Comparison of ENCODE assay signal across 20 mouse cellular contexts in the genomic region with DNA sequence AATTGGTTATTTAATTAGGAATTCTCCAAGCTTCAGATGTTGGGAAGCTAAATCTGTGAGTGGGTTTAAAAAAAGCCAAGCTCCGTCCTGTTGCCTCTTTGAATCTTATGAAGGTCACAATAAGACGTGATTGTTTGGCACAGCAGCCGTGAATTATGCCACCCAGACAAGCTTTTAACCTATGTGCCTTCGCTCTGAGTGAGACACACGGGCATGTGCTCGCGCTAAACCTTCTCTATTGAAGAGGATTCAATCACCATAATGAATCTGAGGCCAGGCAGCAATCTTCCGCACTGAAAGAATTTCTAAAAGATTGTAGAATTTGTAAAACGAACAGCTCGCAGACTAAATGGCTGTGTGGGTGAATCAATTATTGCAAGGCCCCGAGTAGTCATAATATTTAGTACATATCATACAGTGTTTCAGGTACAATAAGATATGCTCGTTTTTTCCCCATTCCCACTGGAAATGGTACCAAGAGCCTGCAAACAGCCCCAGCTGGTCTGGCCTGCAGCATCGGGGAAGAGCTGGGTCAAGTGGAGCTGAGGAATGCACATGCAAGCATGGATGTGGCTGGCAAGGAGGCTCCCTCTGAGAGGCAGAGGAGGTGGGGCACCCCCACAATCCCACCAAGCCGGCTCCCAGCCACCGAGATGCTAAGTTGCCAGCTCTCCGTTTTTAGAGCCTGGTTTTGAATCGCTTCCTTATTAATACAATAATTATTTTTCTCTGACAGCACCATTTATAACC.
DNase-seq lines count a peak whose midpoint lies in the region; ATAC-seq and TF ChIP-seq lines count a peak whose summit lies in the region.
"Had no signal": no experiment of that assay in that cellular context is flagged by ENCODE, and none has a peak within 500 bp of the region (broad histone marks: within the 10 kb centered on the region; RNA-seq: fewer than 3 reads in every experiment).

No protein-coding gene starts in this region.

- H3K36me3 ChIP-seq in forebrain, embryonic 14.5 days (ENCODE audit: control insufficient read depth, insufficient read depth, low read length), result no peaks in the 10 kb centered on the region
- H3K36me3 ChIP-seq in forebrain, embryonic 16.5 days (ENCODE audit: control insufficient read depth, insufficient read depth), result no peaks in the 10 kb centered on the region
- H3K36me3 ChIP-seq in midbrain, embryonic 12.5 days, result no peaks in the 10 kb centered on the region
- H3K36me3 ChIP-seq in midbrain, embryonic 11.5 days (ENCODE audit: control insufficient read depth, insufficient read depth, low read length), result no peaks in the 10 kb centered on the region
- no peaks in the 10 kb centered on the region for H3K36me3 ChIP-seq in hindbrain, embryonic 15.5 days
- H3K36me3 ChIP-seq: limb, embryonic 13.5 days; liver, embryonic 13.5 days had no signal

- no peak overlapping the region for H3K9ac ChIP-seq in forebrain, embryonic 14.5 days (ENCODE audit: low read length)
- H3K9ac ChIP-seq in forebrain, embryonic 16.5 days (replicated peaks; ENCODE audit: low read depth, low read length), result no peak overlapping the region
- H3K9ac ChIP-seq in midbrain, embryonic 12.5 days (replicated peaks), result no peak overlapping the region
- H3K9ac ChIP-seq in midbrain, embryonic 11.5 days (ENCODE audit: low read length), result no peak overlapping the region
- H3K9ac ChIP-seq in hindbrain, embryonic 15.5 days, result no peak overlapping the region
- H3K9ac ChIP-seq: limb, embryonic 13.5 days; liver, embryonic 13.5 days; lung, embryonic 14.5 days had no signal

- peak; percentile 43 for DNase-seq in forebrain, embryonic 14.5 days (ENCODE audit: low spot score)
- DNase-seq in midbrain, embryonic 11.5 days (ENCODE audit: low spot score, missing footprints), result no peak
- DNase-seq in brain, embryonic 14.5 days (ENCODE audit: low read depth), result peak; percentile 68
- no peak for DNase-seq in right cerebral cortex, postnatal 36 days (ENCODE audit: low spot score in 2 of 2)
- no peak for DNase-seq in kidney, adult 11 months
- DNase-seq: adrenal gland, adult 8-10 months; cerebellum, adult 9-11 months; kidney, postnatal 36 days; liver, embryonic 13.5 days; lung, embryonic 14.5 days; right cerebral cortex, postnatal 4 days; thymus, postnatal 14 days had no signal

- no peak overlapping the region for H3K4me2 ChIP-seq in forebrain, embryonic 14.5 days (ENCODE audit: low read length)
- H3K4me2 ChIP-seq in forebrain, embryonic 16.5 days (ENCODE audit: low read length), result no peak overlapping the region
- no peak overlapping the region for H3K4me2 ChIP-seq in midbrain, embryonic 12.5 days (replicated peaks)
- H3K4me2 ChIP-seq in midbrain, embryonic 11.5 days, result no peak overlapping the region
- H3K4me2 ChIP-seq in hindbrain, embryonic 15.5 days, result no peak overlapping the region
- H3K4me2 ChIP-seq: heart, embryonic 11.5 days; limb, embryonic 13.5 days; liver, embryonic 13.5 days; lung, embryonic 14.5 days had no signal

- no peak for TF ChIP-seq CTCF in brain, embryonic 14.5 days (IDR thresholded peaks at IDR 0.05; ENCODE audit: borderline replicate concordance, extremely low read depth, insufficient read depth, insufficient read length)

- H3K4me1 ChIP-seq in forebrain, embryonic 14.5 days (ENCODE audit: control insufficient read depth, insufficient read depth, low read length), result peaks cover 7% of the 10 kb centered on the region; the same call in 1 of the 2 replicates
- H3K4me1 ChIP-seq in forebrain, embryonic 16.5 days (replicated peaks; ENCODE audit: control insufficient read depth, insufficient read depth, low read length), result peaks cover 12% of the 10 kb centered on the region
- peaks cover 8% of the 10 kb centered on the region; the same call in 1 of the 2 replicates for H3K4me1 ChIP-seq in midbrain, embryonic 12.5 days
- H3K4me1 ChIP-seq in midbrain, embryonic 11.5 days (ENCODE audit: control insufficient read depth, insufficient read depth, low read length), result no peaks in the 10 kb centered on the region
- peaks cover 17% of the 10 kb centered on the region for H3K4me1 ChIP-seq in hindbrain, embryonic 15.5 days (replicated peaks)
- H3K4me1 ChIP-seq: limb, embryonic 13.5 days; liver, embryonic 13.5 days had no signal

- no peaks in the 10 kb centered on the region for H3K9me3 ChIP-seq in forebrain, embryonic 14.5 days (replicated peaks; ENCODE audit: control insufficient read depth, low read length)
- H3K9me3 ChIP-seq in forebrain, embryonic 16.5 days (ENCODE audit: control insufficient read depth, low read length), result no peaks in the 10 kb centered on the region
- H3K9me3 ChIP-seq in midbrain, embryonic 12.5 days, result no peaks in the 10 kb centered on the region; the same call in 1 of the 2 replicates
- H3K9me3 ChIP-seq in midbrain, embryonic 11.5 days (ENCODE audit: control insufficient read depth, low read length), result no peaks in the 10 kb centered on the region; the same call in 1 of the 2 replicates
- peaks cover 4% of the 10 kb centered on the region; the same call in 1 of the 2 replicates for H3K9me3 ChIP-seq in hindbrain, embryonic 15.5 days
- H3K9me3 ChIP-seq: limb, embryonic 13.5 days; liver, embryonic 13.5 days had no signal

- H3K27ac ChIP-seq in forebrain, embryonic 14.5 days (ENCODE audit: low read depth, low read length), result no peak overlapping the region
- H3K27ac ChIP-seq in forebrain, embryonic 16.5 days (ENCODE audit: low read length), result no peak overlapping the region
- H3K27ac ChIP-seq in midbrain, embryonic 12.5 days (replicated peaks), result peak overlapping the region; percentile 52
- no peak overlapping the region; the same call in 1 of the 2 replicates for H3K27ac ChIP-seq in midbrain, embryonic 11.5 days (ENCODE audit: low read depth, low read length)
- peak overlapping the region; percentile 28 for H3K27ac ChIP-seq in hindbrain, embryonic 15.5 days (replicated peaks)
- H3K27ac ChIP-seq: limb, embryonic 13.5 days; liver, embryonic 13.5 days; stomach, postnatal 0 days had no signal

- no peak for TF ChIP-seq POLR2A in brain, embryonic 14.5 days (IDR thresholded peaks at IDR 0.05; ENCODE audit: borderline replicate concordance, extremely low read depth, insufficient read depth, insufficient read length, poor library complexity, severe bottlenecking)

- ATAC-seq in forebrain, embryonic 14.5 days, result no peak
- ATAC-seq in forebrain, embryonic 16.5 days, result no peak
- ATAC-seq in midbrain, embryonic 12.5 days (ENCODE audit: low FRiP score, low read depth), result no peak
- no peak for ATAC-seq in midbrain, embryonic 11.5 days (ENCODE audit: low FRiP score)
- peak; percentile 40; the same call in 1 of the 2 replicates for ATAC-seq in hindbrain, embryonic 15.5 days (ENCODE audit: low FRiP score, low read depth)
- ATAC-seq: CD4-positive, CD25-positive, alpha-beta regulatory T cell, adult 4 months; Patski had no signal

- no peaks in the 10 kb centered on the region for H3K27me3 ChIP-seq in forebrain, embryonic 14.5 days (replicated peaks; ENCODE audit: control insufficient read depth, insufficient read depth, low read length)
- H3K27me3 ChIP-seq in forebrain, embryonic 16.5 days (replicated peaks; ENCODE audit: control insufficient read depth, insufficient read depth, low read length), result no peaks in the 10 kb centered on the region
- 0 out of 2 replicates have a peak, but pooled peaks cover 4% of the 10 kb centered on the region for H3K27me3 ChIP-seq in midbrain, embryonic 12.5 days
- H3K27me3 ChIP-seq in midbrain, embryonic 11.5 days (ENCODE audit: control insufficient read depth, insufficient read depth, low read length), result no peaks in the 10 kb centered on the region
- H3K27me3 ChIP-seq in hindbrain, embryonic 15.5 days, result no peaks in the 10 kb centered on the region
- H3K27me3 ChIP-seq: limb, embryonic 13.5 days; liver, embryonic 13.5 days had no signal

- 29% methylated on average over 17 of the region's 17 CpGs for WGBS in forebrain, embryonic 14.5 days
- 25% methylated on average over 17 of the region's 17 CpGs for WGBS in forebrain, embryonic 16.5 days
- WGBS in midbrain, embryonic 12.5 days, result 66% methylated on average over 17 of the region's 17 CpGs
- WGBS in midbrain, embryonic 11.5 days, result 76% methylated on average over 17 of the region's 17 CpGs
- 40% methylated on average over 17 of the region's 17 CpGs for WGBS in hindbrain, embryonic 15.5 days

- H3K4me3 ChIP-seq in forebrain, embryonic 14.5 days (ENCODE audit: low read depth, low read length), result no peak overlapping the region
- no peak overlapping the region for H3K4me3 ChIP-seq in forebrain, embryonic 16.5 days (replicated peaks; ENCODE audit: low read length)
- no peak overlapping the region for H3K4me3 ChIP-seq in midbrain, embryonic 12.5 days
- no peak overlapping the region for H3K4me3 ChIP-seq in midbrain, embryonic 11.5 days (ENCODE audit: low read depth, low read length)
- H3K4me3 ChIP-seq in hindbrain, embryonic 15.5 days, result no peak overlapping the region
- H3K4me3 ChIP-seq: limb, embryonic 13.5 days; liver, embryonic 13.5 days had no signal

Comparison
In these comparisons a context has a peak if more than half of its experiments do, and no peak if none do; other contexts are left out.
1. H3K27ac ChIP-seq: peak in midbrain, embryonic 12.5 days (single experiment) and hindbrain, embryonic 15.5 days (single experiment); none in forebrain, embryonic 14.5 days (single experiment), forebrain, embryonic 16.5 days (single experiment) and midbrain, embryonic 11.5 days (single experiment).
2. DNase-seq: peak in forebrain, embryonic 14.5 days (single experiment) and brain, embryonic 14.5 days (single experiment); none in midbrain, embryonic 11.5 days (single experiment), right cerebral cortex, postnatal 36 days (0 of 2) and kidney, adult 11 months (single experiment).